18 mouse cellular contexts compared by ENCODE assay signal in the genomic region with DNA sequence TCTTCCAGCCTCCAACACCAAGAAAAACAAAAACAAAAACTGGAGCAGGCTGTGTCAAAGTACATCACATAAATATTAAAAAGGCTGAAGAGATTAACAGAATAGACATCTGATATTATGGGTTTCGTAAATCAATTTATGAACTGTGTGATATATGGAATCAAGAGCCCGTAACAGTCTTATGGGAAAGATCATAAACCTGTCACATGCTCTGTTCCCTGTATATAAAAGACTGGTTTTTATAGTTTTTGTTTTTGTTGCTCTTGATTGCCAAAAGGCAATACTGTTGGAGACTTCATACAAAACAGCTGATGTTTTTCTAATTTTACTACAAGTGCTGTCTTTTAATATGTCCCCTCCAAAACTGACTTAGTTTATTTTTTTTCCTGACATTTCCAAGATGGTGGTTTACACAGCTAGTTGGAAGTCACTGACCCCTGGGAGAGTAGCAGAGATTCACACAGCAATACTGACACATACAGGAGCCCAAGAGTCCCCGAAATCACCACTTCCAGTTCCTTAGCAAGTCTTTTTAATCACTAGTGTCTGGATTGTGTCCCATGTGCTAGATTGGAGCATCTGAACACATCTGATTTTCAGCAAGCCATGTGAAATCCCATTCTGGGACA.
"Had no signal": no experiment of that assay in that cellular context is flagged by ENCODE, and none has a peak within 500 bp of the region (broad histone marks: within the 10 kb centered on the region; RNA-seq: fewer than 3 reads in every experiment).

No protein-coding gene starts in this region.

- DNase-seq: left cerebral cortex, postnatal 4 days; liver, postnatal 0 days; lung, embryonic 14.5 days; retina, postnatal 1 day; right cerebral cortex, postnatal 25 days; spleen, adult 18-20 months; thymus, postnatal 25 days had no signal

- ATAC-seq: intestine, postnatal 0 days; liver, postnatal 0 days; lung, postnatal 0 days; midbrain, embryonic 15.5 days had no signal

- H3K36me3 ChIP-seq: hindbrain, embryonic 15.5 days; limb, embryonic 12.5 days; limb, embryonic 15.5 days; midbrain, embryonic 12.5 days; midbrain, embryonic 15.5 days; stomach, embryonic 15.5 days had no signal

- H3K27ac ChIP-seq: hindbrain, embryonic 15.5 days; limb, embryonic 12.5 days; limb, embryonic 15.5 days; liver, embryonic 14.5 days; macrophage; midbrain, embryonic 12.5 days; midbrain, embryonic 15.5 days; stomach, embryonic 15.5 days had no signal

- H3K9ac ChIP-seq: hindbrain, embryonic 15.5 days; limb, embryonic 12.5 days; limb, embryonic 15.5 days; liver, embryonic 14.5 days; liver, postnatal 0 days; lung, embryonic 14.5 days; midbrain, embryonic 12.5 days; midbrain, embryonic 15.5 days; stomach, embryonic 15.5 days had no signal

- H3K4me1 ChIP-seq: hindbrain, embryonic 15.5 days; limb, embryonic 12.5 days; limb, embryonic 15.5 days; midbrain, embryonic 12.5 days; midbrain, embryonic 15.5 days; stomach, embryonic 15.5 days had no signal

- H3K4me3 ChIP-seq: hindbrain, embryonic 15.5 days; limb, embryonic 12.5 days; limb, embryonic 15.5 days; midbrain, embryonic 12.5 days; midbrain, embryonic 15.5 days; stomach, embryonic 15.5 days had no signal

- H3K4me2 ChIP-seq: hindbrain, embryonic 15.5 days; limb, embryonic 12.5 days; limb, embryonic 15.5 days; liver, embryonic 11.5 days; lung, embryonic 14.5 days; midbrain, embryonic 12.5 days; midbrain, embryonic 15.5 days; stomach, embryonic 15.5 days had no signal

- H3K9me3 ChIP-seq: hindbrain, embryonic 15.5 days; limb, embryonic 12.5 days; limb, embryonic 15.5 days; midbrain, embryonic 12.5 days; midbrain, embryonic 15.5 days; stomach, embryonic 15.5 days had no signal

- H3K27me3 ChIP-seq: hindbrain, embryonic 15.5 days; limb, embryonic 12.5 days; limb, embryonic 15.5 days; midbrain, embryonic 12.5 days; midbrain, embryonic 15.5 days; stomach, embryonic 15.5 days had no signal
